Comparison of ENCODE assay signal across 8 mouse cellular contexts in genomic region chr19:46529601-46530448, GRCm38 (mm10). TPM values are rescaled to one million over a fixed set of nuclear protein-coding genes. Genes with fewer than 3 reads are reported as not detected.
DNase-seq lines count a peak whose midpoint lies in the region; TF ChIP-seq lines count a peak whose summit lies in the region.

No protein-coding gene starts in this region.

- peaks cover 96% of the 10 kb centered on the region for H3K4me1 ChIP-seq in limb, embryonic 10.5 days
- H3K4me1 ChIP-seq in olfactory bulb, adult 2 months (ENCODE audit: control insufficient read depth, insufficient read depth, low read length): peaks cover 63% of the 10 kb centered on the region

- peak overlapping the region; percentile 46 for H3K4me3 ChIP-seq in limb, embryonic 10.5 days
- H3K4me3 ChIP-seq in olfactory bulb, adult 2 months (ENCODE audit: insufficient read depth, low read depth, low read length): no peak overlapping the region

- 6% methylated on average over 13 of the region's 13 CpGs for WGBS in limb, embryonic 10.5 days
- WGBS in olfactory bulb, adult 2 months: 33% methylated on average over 13 of the region's 13 CpGs

- H3K27me3 ChIP-seq in limb, embryonic 10.5 days (ENCODE audit: low read depth, poor library complexity, severe bottlenecking): 0 out of 2 replicates have a peak, but pooled peaks cover 5% of the 10 kb centered on the region

- DNase-seq in cerebellum, adult 11-12 months: peak; percentile 29
- DNase-seq in cerebellum, postnatal 4 days (ENCODE audit: low spot score in 2 of 2): no peak
- DNase-seq in thymus, postnatal 4 days: peak; percentile 38
- no peak for DNase-seq in thymus, postnatal 25 days
- peak; percentile 57 for DNase-seq in limb, embryonic 10.5 days (ENCODE audit: low spot score)
- no peak for DNase-seq in right cerebral cortex, adult 18-20 months
- no peak for DNase-seq in spleen, postnatal 14 days (ENCODE audit: low spot score in 2 of 2)

- H3K27ac ChIP-seq in limb, embryonic 10.5 days: peak overlapping the region; percentile 85
- peak overlapping the region; percentile 61 for H3K27ac ChIP-seq in olfactory bulb, adult 2 months (ENCODE audit: insufficient read depth, low read depth, low read length)

- no peak for TF ChIP-seq POLR2A in olfactory bulb, adult 2 months (IDR thresholded peaks at IDR 0.05; ENCODE audit: insufficient read depth, low read depth, low read length)

- H3K36me3 ChIP-seq in limb, embryonic 10.5 days: peaks cover 5% of the 10 kb centered on the region; the same call in 1 of the 2 replicates

- TF ChIP-seq CTCF in olfactory bulb, adult 2 months (IDR thresholded peaks at IDR 0.05; ENCODE audit: insufficient read depth, low read depth, low read length): no peak

- H3K9me3 ChIP-seq in limb, embryonic 10.5 days (replicated peaks): no peaks in the 10 kb centered on the region

RNA-seq across cellular contexts. Expression of gene Trim8, which starts 28.3 kb away (rescaled TPM):
- 13.0 and 15.2 TPM in 2 replicates for polyA plus RNA-seq in limb, embryonic 10.5 days (2016; fragmentation: Nextera tagmentation; extraction: Ambion mirVana)
- polyA plus RNA-seq in olfactory bulb, adult 2 months (2012; ENCODE audit: insufficient read depth, insufficient read length, low replicate concordance, missing spikeins): not detected in 2 replicates

RNA-seq across cellular contexts. Expression of gene Arl3, which starts 43.2 kb away (rescaled TPM):
- 164 and 173 TPM in 2 replicates for polyA plus RNA-seq in limb, embryonic 10.5 days (2016; fragmentation: Nextera tagmentation; extraction: Ambion mirVana)
- polyA plus RNA-seq in olfactory bulb, adult 2 months (2012; ENCODE audit: insufficient read depth, insufficient read length, low replicate concordance, missing spikeins): not detected in 2 replicates

RNA-seq across cellular contexts. Expression of gene Sfxn2, which starts 43.3 kb away (rescaled TPM):
- polyA plus RNA-seq in limb, embryonic 10.5 days (2016; fragmentation: Nextera tagmentation; extraction: Ambion mirVana): 19.0 and 21.7 TPM in 2 replicates
- polyA plus RNA-seq in olfactory bulb, adult 2 months (2012; ENCODE audit: insufficient read depth, insufficient read length, low replicate concordance, missing spikeins): not detected in 2 replicates

Comparison
In these comparisons a context has a peak if more than half of its experiments do, and no peak if none do; other contexts are left out.
1. DNase-seq: peak in cerebellum, adult 11-12 months (single experiment), thymus, postnatal 4 days (single experiment) and limb, embryonic 10.5 days (single experiment); none in cerebellum, postnatal 4 days (0 of 2), thymus, postnatal 25 days (single experiment), right cerebral cortex, adult 18-20 months (single experiment) and spleen, postnatal 14 days (0 of 2).